Mouse (Mus musculus) T-helper 2 cell (primary cell): ENCODE results near the gene Pcgf3.

Source experiments
- in situ Hi-C: fragments of 300-600 bp; cut with MboI, MseI; formaldehyde crosslinking; loops from one replicate; pipeline ENCODE4 v1.15.1; 2025; ENCODE audit warnings: high pct_unique_total_duplicates

The Pcgf3 gene

GRCm38 (mm10) chr5:108461082-108462065, at the start of gene Pcgf3:
Gene Pcgf3, plus strand, starts transcription at chr5:108461232.
- in situ Hi-C loops = loop anchor here (10.0 to 25.0 kb wide), 3 partner anchors 213 to 1651 kb away; partner anchors contain the start of genes 5430403G16Rik, Gtpbp6, Slc26a1 and Zfp605

GRCm38 (mm10) chr5:108414711-108415110, 46.3 kb upstream of the Pcgf3 start:
- in situ Hi-C loops = no loop called here

GRCm38 (mm10) chr5:108422741-108423140, 38.3 kb upstream of the Pcgf3 start:
- in situ Hi-C loops = no loop called here

- in situ Hi-C loops = no loop called here
These were observed 37.6 kb upstream of the Pcgf3 start for GRCm38 (mm10) chr5:108423427-108423826.

GRCm38 (mm10) chr5:108427186-108427585, 33.8 kb upstream of the Pcgf3 start:
- in situ Hi-C loops = no loop called here

GRCm38 (mm10) chr5:108431196-108431595, 29.8 kb upstream of the Pcgf3 start:
- in situ Hi-C loops = no loop called here

GRCm38 (mm10) chr5:108433804-108434587, 27.0 kb upstream of the Pcgf3 start, which contains the start of gene Atp5k:
Gene Atp5k, minus strand, starts transcription at chr5:108434448.
- in situ Hi-C loops = no loop called here

- in situ Hi-C loops = no loop called here
These were observed 24.9 kb upstream of the Pcgf3 start for GRCm38 (mm10) chr5:108436101-108436500.

- in situ Hi-C loops = no loop called here
These were observed 14.1 kb upstream of the Pcgf3 start for GRCm38 (mm10) chr5:108446973-108447372.

- in situ Hi-C loops = no loop called here
These were observed 13.2 kb upstream of the Pcgf3 start for GRCm38 (mm10) chr5:108447857-108448256.

GRCm38 (mm10) chr5:108448785-108449668, 12.0 kb upstream of the Pcgf3 start, which contains the start of gene Mfsd7a:
Gene Mfsd7a, minus strand, starts transcription at chr5:108448891.
- in situ Hi-C loops = no loop called here

- in situ Hi-C loops = loop anchor here (25.0 kb wide), 2 partner anchors 1236 to 1661 kb away; partner anchors contain the start of genes 5430403G16Rik, Gtpbp6 and Zfp605
These were observed 10.0 kb upstream of the Pcgf3 start for GRCm38 (mm10) chr5:108450837-108451540.

- in situ Hi-C loops = loop anchor here (25.0 kb wide), 2 partner anchors 1236 to 1661 kb away; partner anchors contain the start of genes 5430403G16Rik, Gtpbp6 and Zfp605
These were observed 9.4 kb upstream of the Pcgf3 start for GRCm38 (mm10) chr5:108451611-108452010.

GRCm38 (mm10) chr5:108452422-108452821, 8.6 kb upstream of the Pcgf3 start:
- in situ Hi-C loops = loop anchor here (25.0 kb wide), 2 partner anchors 1235 to 1660 kb away; partner anchors contain the start of genes 5430403G16Rik, Gtpbp6 and Zfp605

- in situ Hi-C loops = loop anchor here (25.0 kb wide), 2 partner anchors 1233 to 1658 kb away; partner anchors contain the start of genes 5430403G16Rik, Gtpbp6 and Zfp605
These were observed 6.9 kb upstream of the Pcgf3 start for GRCm38 (mm10) chr5:108454094-108454493.

GRCm38 (mm10) chr5:108458706-108459105, 2.3 kb upstream of the Pcgf3 start:
- in situ Hi-C loops = loop anchor here (25.0 kb wide), 2 partner anchors 1229 to 1654 kb away; partner anchors contain the start of genes 5430403G16Rik, Gtpbp6 and Zfp605

GRCm38 (mm10) chr5:108460461-108460860, 571 bp upstream of the Pcgf3 start:
- in situ Hi-C loops = loop anchor here (10.0 to 25.0 kb wide), 3 partner anchors 214 to 1652 kb away; partner anchors contain the start of genes 5430403G16Rik, Gtpbp6, Slc26a1 and Zfp605

- in situ Hi-C loops = loop anchor here (10.0 to 25.0 kb wide), 3 partner anchors 212 to 1650 kb away; partner anchors contain the start of genes 5430403G16Rik, Gtpbp6, Slc26a1 and Zfp605
These were observed 1.4 kb downstream of the Pcgf3 start for GRCm38 (mm10) chr5:108462446-108462845.
